Mouse (Mus musculus): Measurements from ENCODE around the gene Ung. TPM values are rescaled to one million over a fixed set of nuclear protein-coding genes. Genes with fewer than 3 reads are reported as not detected.

The Ung gene
- polyA plus RNA-seq, 1 experiment from 2014 or later = 38.2 TPM

DNA sequence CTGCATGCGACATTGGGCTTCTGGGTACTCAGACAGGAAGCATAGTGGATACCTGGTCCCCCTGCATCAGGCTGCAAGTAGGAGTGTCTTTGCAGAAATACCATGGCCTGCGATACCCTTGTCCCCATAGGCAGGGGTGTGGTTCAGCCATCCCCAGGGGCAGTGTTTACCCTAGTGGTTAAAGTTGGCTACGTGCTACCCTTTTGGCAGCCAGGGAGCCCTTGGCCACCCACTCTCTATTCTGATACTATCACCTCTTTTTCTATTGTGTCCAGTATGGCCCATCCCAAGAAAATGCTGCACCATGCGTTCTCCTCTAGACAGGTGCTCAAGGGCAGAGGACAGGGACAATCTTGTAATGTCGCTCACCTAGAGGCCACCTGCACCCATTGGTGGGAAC lies 24.6 kb downstream of the Ung start:
- no peak overlapping the region for H3K4me2 ChIP-seq (ENCODE audit: low read length)
- no peak for DNase-seq (ENCODE audit: low spot score)
- 80% methylated on average over 5 of the region's 5 CpGs for WGBS
- no peaks in the 10 kb centered on the region for H3K9me3 ChIP-seq (ENCODE audit: control insufficient read depth, low read length)
- no peak overlapping the region for H3K9ac ChIP-seq (ENCODE audit: low read length)
- H3K4me3 ChIP-seq (ENCODE audit: low read depth, low read length) = no peak overlapping the region
- ATAC-seq (replicated peaks; ENCODE audit: low FRiP score, low TSS enrichment, low read depth) = no peak
- H3K4me1 ChIP-seq (replicated peaks; ENCODE audit: control insufficient read depth, insufficient read depth, low read length) = no peaks in the 10 kb centered on the region
- H3K27me3 ChIP-seq (replicated peaks; ENCODE audit: control insufficient read depth, insufficient read depth, low read length) = no peaks in the 10 kb centered on the region
- no peaks in the 10 kb centered on the region for H3K36me3 ChIP-seq (ENCODE audit: control insufficient read depth, insufficient read depth, low read length)
- no peak overlapping the region for H3K27ac ChIP-seq (ENCODE audit: low read depth)

DNA sequence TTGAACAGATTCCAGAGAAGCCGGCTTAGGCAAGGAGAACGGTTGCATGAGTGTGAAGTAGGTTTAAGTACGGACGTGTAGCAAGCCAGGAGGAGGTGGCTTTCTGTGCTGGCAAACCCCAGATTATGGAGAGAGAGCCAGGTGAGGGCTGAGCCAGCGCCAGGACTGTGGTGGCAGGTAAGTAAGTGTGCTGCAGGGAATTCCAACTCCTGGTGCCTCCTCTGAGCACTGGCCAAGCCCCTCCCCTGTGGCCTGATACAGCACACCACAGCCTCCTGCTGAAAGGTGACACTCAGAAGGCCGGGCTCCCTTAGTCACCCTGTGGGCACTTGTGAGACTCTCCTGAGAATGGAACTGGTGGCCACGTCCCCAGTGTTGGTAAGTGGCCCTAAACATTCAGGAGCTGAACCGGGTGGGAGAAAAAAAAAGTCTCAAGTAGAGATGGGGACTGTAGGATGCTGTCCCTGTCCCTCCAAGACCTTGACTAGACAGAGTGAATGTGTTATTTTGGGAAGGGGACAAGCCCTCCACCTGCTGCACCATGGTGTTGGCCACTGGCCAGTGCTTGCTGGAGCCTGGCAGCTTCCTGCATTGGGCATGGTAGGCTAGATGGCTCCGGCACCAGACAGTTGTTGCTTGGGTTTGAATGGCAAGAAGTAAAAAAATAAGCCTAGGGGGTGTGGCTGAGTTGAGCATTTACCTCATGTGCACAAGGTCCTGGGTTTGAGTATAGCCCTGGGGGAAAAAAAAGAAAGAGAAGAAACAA lies 25.2 kb downstream of the Ung start:
- ATAC-seq (replicated peaks; ENCODE audit: low FRiP score, low TSS enrichment, low read depth) (no peak), DNase-seq (ENCODE audit: low spot score) (no peak)
- WGBS = 65% methylated on average over 9 of the region's 9 CpGs
- Histone ChIP-seq H3K27me3 (replicated peaks; ENCODE audit: control insufficient read depth, insufficient read depth, low read length) (no peaks in the 10 kb centered on the region), H3K36me3 (ENCODE audit: control insufficient read depth, insufficient read depth, low read length) (no peaks in the 10 kb centered on the region), H3K9me3 (ENCODE audit: control insufficient read depth, low read length) (no peaks in the 10 kb centered on the region), H3K4me3 (ENCODE audit: low read depth, low read length) (no peak overlapping the region), H3K27ac (ENCODE audit: low read depth) (no peak overlapping the region), H3K4me1 (replicated peaks; ENCODE audit: control insufficient read depth, insufficient read depth, low read length) (no peaks in the 10 kb centered on the region), H3K4me2 (ENCODE audit: low read length) (no peak overlapping the region), H3K9ac (ENCODE audit: low read length) (no peak overlapping the region)

DNA sequence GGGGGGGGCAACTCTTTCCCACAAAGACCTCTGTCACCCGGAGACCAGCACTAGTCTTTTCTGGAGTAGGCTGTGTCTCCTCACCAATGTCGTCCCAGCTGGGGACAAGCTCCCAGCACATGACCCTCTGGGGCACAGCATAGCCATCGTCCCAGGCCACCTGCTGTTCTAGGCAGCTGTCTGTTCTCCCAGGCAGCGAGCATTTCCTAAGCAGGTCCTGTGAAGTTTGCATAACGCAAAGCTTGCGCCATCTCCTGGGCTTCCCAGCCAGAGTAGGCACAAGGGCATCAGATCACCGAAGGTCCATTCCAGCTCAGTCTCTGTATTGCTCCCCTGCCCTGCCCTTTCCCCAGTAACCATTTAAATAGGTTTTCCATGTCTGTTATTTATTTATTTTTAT lies 27.1 kb downstream of the Ung start:
- Histone ChIP-seq H3K4me2 (ENCODE audit: low read length) (no peak overlapping the region), H3K9ac (ENCODE audit: low read length) (no peak overlapping the region), H3K4me3 (ENCODE audit: low read depth, low read length) (no peak overlapping the region), H3K27me3 (replicated peaks; ENCODE audit: control insufficient read depth, insufficient read depth, low read length) (no peaks in the 10 kb centered on the region), H3K36me3 (ENCODE audit: control insufficient read depth, insufficient read depth, low read length) (no peaks in the 10 kb centered on the region), H3K9me3 (ENCODE audit: control insufficient read depth, low read length) (no peaks in the 10 kb centered on the region), H3K27ac (ENCODE audit: low read depth) (no peak overlapping the region), H3K4me1 (replicated peaks; ENCODE audit: control insufficient read depth, insufficient read depth, low read length) (no peaks in the 10 kb centered on the region)
- 60% methylated on average over 7 of the region's 7 CpGs for WGBS
- DNase-seq (ENCODE audit: low spot score) = no peak
- no peak for ATAC-seq (replicated peaks; ENCODE audit: low FRiP score, low TSS enrichment, low read depth)

DNA sequence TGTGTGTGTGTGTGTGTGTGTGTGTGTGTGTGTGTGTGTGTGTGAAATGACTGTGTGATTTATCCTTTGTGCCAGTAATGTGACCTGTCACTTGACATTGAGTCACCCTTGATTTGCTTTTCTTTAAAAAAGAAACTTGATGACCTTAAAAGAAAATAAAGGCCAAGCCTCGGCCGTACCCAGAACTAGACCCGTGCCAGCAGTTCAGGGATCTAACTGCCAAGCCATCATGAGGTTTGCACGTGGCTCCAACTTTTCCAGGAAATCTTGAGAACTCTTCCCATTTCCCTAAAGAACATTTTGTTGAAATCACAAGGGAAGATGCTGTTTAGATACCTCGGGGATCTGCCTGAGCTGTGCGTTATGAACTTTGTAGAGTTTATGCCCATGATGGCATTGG lies 31.2 kb downstream of the Ung start:
- no peak for DNase-seq (ENCODE audit: low spot score)
- no peak overlapping the region for H3K9ac ChIP-seq (ENCODE audit: low read length)
- no peak for ATAC-seq (replicated peaks; ENCODE audit: low FRiP score, low TSS enrichment, low read depth)
- H3K9me3 ChIP-seq (ENCODE audit: control insufficient read depth, low read length) = no peaks in the 10 kb centered on the region
- no peak overlapping the region for H3K27ac ChIP-seq (ENCODE audit: low read depth)
- no peaks in the 10 kb centered on the region for H3K27me3 ChIP-seq (replicated peaks; ENCODE audit: control insufficient read depth, insufficient read depth, low read length)
- H3K4me2 ChIP-seq (ENCODE audit: low read length) = no peak overlapping the region
- H3K4me3 ChIP-seq (ENCODE audit: low read depth, low read length) = no peak overlapping the region
- H3K36me3 ChIP-seq (ENCODE audit: control insufficient read depth, insufficient read depth, low read length) = no peaks in the 10 kb centered on the region
- WGBS = 84% methylated on average over 6 of the region's 6 CpGs
- H3K4me1 ChIP-seq (replicated peaks; ENCODE audit: control insufficient read depth, insufficient read depth, low read length) = no peaks in the 10 kb centered on the region

DNA sequence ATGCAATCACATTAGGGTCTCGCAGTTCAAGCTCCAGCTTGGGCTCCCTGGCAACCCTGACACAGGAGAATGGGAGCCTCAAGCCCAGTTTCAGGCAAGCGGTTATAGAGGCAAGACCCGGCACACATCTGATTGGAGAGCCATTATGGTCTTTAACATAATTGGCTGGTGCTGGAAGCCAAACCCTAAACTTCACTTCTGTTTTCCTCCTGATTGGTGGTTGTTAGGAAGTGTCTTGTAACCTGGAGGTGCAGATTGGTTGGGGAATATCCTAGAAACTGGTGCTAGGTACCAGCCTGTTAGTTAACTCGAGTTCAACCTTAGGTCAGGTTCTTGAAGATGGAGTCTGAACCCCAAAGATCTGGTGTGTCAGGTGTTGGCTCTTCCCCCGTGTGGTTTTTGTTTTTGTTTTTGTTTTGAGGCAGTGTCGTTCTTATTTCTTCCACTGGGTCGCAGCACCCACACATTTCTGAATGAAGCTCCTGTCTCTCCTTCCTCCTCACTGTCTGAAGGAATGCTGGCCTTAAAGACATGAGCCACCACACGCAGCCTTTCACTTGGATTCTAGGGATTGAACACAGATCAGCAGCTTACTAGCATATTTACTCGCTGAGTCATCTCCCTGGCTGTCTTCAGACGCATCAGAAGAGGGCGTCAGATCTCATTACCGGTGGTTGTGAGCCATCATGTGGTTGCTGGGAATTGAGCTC lies 32.1 kb downstream of the Ung start:
- DNase-seq (ENCODE audit: low spot score) (no peak), ATAC-seq (replicated peaks; ENCODE audit: low FRiP score, low TSS enrichment, low read depth) (no peak)
- Histone ChIP-seq H3K4me1 (replicated peaks; ENCODE audit: control insufficient read depth, insufficient read depth, low read length) (no peaks in the 10 kb centered on the region), H3K9ac (ENCODE audit: low read length) (no peak overlapping the region), H3K36me3 (ENCODE audit: control insufficient read depth, insufficient read depth, low read length) (no peaks in the 10 kb centered on the region), H3K9me3 (ENCODE audit: control insufficient read depth, low read length) (no peaks in the 10 kb centered on the region), H3K4me2 (ENCODE audit: low read length) (no peak overlapping the region), H3K4me3 (ENCODE audit: low read depth, low read length) (no peak overlapping the region), H3K27me3 (replicated peaks; ENCODE audit: control insufficient read depth, insufficient read depth, low read length) (no peaks in the 10 kb centered on the region), H3K27ac (ENCODE audit: low read depth) (no peak overlapping the region)
- WGBS = 49% methylated on average over 12 of the region's 12 CpGs

DNA sequence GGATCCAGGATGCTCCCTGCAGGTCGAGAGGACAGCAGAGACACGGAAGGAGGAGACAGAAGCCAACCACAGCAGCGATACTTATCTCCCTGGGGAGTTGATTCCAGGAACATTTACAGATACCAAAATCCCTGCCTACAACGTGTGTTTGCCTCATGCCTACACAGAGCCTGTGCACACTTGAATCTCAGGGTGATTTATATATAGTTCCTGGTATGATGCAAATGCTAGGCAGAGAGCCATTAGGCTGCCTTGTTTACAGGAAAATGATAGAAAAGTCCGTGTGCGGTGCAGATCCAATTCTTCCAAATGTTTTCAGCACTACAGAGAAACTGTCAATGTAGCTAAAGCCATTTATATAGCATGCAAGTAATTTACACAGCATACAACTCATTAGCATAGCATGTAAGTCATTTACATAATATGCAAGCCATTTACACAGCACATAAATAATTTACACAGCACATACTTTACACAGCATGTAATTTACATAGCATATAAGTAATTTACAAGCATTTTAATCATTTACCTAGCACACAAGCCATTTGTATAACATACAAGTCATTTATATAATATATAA lies 33.0 kb downstream of the Ung start:
- H3K36me3 ChIP-seq (ENCODE audit: control insufficient read depth, insufficient read depth, low read length) = no peaks in the 10 kb centered on the region
- H3K4me2 ChIP-seq (ENCODE audit: low read length) = no peak overlapping the region
- H3K9ac ChIP-seq (ENCODE audit: low read length) = no peak overlapping the region
- no peaks in the 10 kb centered on the region for H3K4me1 ChIP-seq (replicated peaks; ENCODE audit: control insufficient read depth, insufficient read depth, low read length)
- WGBS = 54% methylated on average over 6 of the region's 6 CpGs
- no peaks in the 10 kb centered on the region for H3K9me3 ChIP-seq (ENCODE audit: control insufficient read depth, low read length)
- H3K27ac ChIP-seq (ENCODE audit: low read depth) = no peak overlapping the region
- no peak overlapping the region for H3K4me3 ChIP-seq (ENCODE audit: low read depth, low read length)
- no peak for DNase-seq (ENCODE audit: low spot score)
- no peak for ATAC-seq (replicated peaks; ENCODE audit: low FRiP score, low TSS enrichment, low read depth)
- H3K27me3 ChIP-seq (replicated peaks; ENCODE audit: control insufficient read depth, insufficient read depth, low read length) = no peaks in the 10 kb centered on the region

DNA sequence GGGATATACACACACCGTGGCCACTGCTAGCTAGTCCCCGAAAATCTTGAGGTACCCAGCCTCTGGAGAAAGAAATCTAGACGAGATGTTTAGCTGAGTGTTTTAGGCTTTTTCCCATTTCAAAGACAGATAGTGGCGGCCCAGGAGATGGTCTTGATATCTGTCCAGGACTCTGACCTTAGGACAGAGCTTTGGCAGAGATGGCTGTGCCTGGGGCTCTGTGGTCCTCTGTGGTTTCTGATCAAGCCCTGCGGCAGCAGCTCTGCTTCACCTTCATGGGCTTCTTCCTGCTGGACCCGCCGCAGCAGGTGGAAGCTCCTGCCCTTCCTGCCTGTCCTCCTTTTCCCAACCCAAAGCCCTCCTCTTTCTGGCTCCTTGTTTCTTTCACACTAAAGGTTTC lies 40.2 kb downstream of the Ung start:
- no peaks in the 10 kb centered on the region for H3K27me3 ChIP-seq (replicated peaks; ENCODE audit: control insufficient read depth, insufficient read depth, low read length)
- H3K27ac ChIP-seq (ENCODE audit: low read depth) = no peak overlapping the region
- H3K9me3 ChIP-seq (ENCODE audit: control insufficient read depth, low read length) = no peaks in the 10 kb centered on the region
- no peaks in the 10 kb centered on the region for H3K4me1 ChIP-seq (replicated peaks; ENCODE audit: control insufficient read depth, insufficient read depth, low read length)
- 80% methylated on average over 7 of the region's 7 CpGs for WGBS
- no peak for DNase-seq (ENCODE audit: low spot score)
- H3K36me3 ChIP-seq (ENCODE audit: control insufficient read depth, insufficient read depth, low read length) = no peaks in the 10 kb centered on the region
- ATAC-seq (replicated peaks; ENCODE audit: low FRiP score, low TSS enrichment, low read depth) = no peak
- H3K4me3 ChIP-seq (ENCODE audit: low read depth, low read length) = no peak overlapping the region
- H3K9ac ChIP-seq (ENCODE audit: low read length) = no peak overlapping the region
- no peak overlapping the region for H3K4me2 ChIP-seq (ENCODE audit: low read length)

DNA sequence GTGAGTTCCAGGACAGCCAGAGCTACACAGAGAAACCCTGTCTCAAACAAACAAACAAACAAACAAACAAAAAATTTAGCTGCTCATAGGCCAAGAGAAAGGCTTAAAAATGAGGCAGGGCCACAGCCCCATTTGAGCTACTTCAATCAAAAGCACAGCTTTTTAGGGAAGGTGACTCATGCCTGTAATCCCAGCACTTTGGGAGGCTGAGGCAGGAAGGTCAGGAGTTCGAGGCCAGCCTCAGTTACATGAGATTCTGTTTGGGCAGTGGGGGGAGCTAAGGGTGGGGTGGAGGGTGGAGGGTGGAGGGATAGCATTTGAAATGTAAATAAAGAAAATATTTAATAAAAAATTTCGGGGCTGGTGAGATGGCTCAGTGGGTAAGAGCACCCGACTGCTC lies 42.8 kb downstream of the Ung start:
- no peak overlapping the region for H3K4me3 ChIP-seq (ENCODE audit: low read depth, low read length)
- ATAC-seq (replicated peaks; ENCODE audit: low FRiP score, low TSS enrichment, low read depth) = no peak
- H3K4me2 ChIP-seq (ENCODE audit: low read length) = no peak overlapping the region
- DNase-seq (ENCODE audit: low spot score) = no peak
- H3K9ac ChIP-seq (ENCODE audit: low read length) = no peak overlapping the region
- H3K27ac ChIP-seq (ENCODE audit: low read depth) = no peak overlapping the region
- no peaks in the 10 kb centered on the region; the same call in 1 of the 2 replicates for H3K4me1 ChIP-seq (replicated peaks; ENCODE audit: control insufficient read depth, insufficient read depth, low read length)
- 94% methylated on average over 3 of the region's 3 CpGs for WGBS
- H3K9me3 ChIP-seq (ENCODE audit: control insufficient read depth, low read length) = no peaks in the 10 kb centered on the region
- no peaks in the 10 kb centered on the region for H3K36me3 ChIP-seq (ENCODE audit: control insufficient read depth, insufficient read depth, low read length)
- no peaks in the 10 kb centered on the region for H3K27me3 ChIP-seq (replicated peaks; ENCODE audit: control insufficient read depth, insufficient read depth, low read length)

All from intestine, embryonic 14.5 days (tissue).